Mouse (Mus musculus): ENCODE results near the gene Srarp. TPM values are rescaled to one million over a fixed set of nuclear protein-coding genes. Genes with fewer than 3 reads are reported as not detected.

Srarp gene
- polyA plus RNA-seq, 1 experiment, result 12.9 TPM

DNA sequence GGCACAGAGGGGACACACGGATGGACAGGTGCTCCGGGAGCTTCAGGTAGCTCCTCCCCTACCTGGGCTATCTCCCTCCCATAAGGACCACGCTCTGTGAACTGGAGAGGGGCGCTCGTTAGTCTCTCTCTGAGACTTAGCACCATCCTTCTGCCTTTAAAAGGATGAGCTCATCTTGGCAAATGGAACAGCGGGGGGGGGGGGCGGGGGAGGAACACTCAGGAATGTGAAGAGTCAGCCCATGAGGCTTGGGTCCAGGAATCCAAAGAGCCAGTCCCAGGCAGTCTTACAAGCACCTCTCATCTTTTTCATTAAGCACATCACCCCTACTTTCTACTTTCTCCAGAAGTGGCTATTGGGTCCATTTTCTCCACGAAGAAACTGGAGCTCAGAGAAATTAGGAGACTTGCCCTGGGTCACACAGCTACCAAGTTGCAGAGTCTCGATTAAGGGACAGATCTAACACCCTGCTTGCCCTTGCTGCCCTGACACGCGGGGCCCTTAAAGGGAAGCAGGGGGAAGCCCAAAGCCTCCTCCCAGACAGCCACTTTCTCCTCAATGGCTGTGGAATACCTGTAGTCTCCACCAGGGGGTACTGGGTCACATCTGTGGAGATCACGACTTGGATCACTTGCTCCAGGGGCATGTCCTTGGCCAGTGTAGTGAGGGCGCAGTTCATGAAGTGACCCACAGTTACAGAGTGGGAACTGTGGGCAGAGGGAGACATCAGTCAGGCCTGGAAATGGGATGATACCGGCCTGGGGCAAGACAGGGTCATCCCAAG is 29.2 kb downstream of the Srarp start:
- WGBS, result 49% methylated on average over 14 of the region's 14 CpGs

DNA sequence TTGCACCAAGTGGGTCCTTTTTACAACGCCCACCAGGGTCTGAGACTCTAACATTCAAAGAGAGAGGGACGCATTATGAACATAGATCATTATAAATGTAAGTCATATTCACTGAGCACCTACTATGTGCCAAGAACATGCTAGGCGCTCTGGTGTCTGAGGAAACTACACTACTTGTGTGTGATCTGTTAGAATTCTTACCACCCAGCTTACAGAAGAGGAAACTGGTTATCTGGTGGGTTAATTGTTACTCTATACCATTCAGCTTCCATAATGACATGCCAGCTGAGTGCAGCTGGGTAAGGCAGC is 30.6 kb downstream of the Srarp start:
- WGBS, result 80% methylated on average over 3 of the region's 3 CpGs
- DNase-seq, result no peak

More for the DNA sequence above, 29.2 kb downstream of the Srarp start:
- H3K27me3 ChIP-seq (ENCODE audit: control insufficient read depth, insufficient read depth, low read length), result no peaks in the 10 kb centered on the region
- H3K27ac ChIP-seq (ENCODE audit: insufficient read depth, low read length), result no peak overlapping the region
- 0 out of 2 replicates have a peak, but pooled peaks cover 2% of the 10 kb centered on the region for H3K4me1 ChIP-seq (ENCODE audit: control insufficient read depth, insufficient read depth, low read length)
- no peak for DNase-seq
- TF ChIP-seq CTCF (IDR thresholded peaks at IDR 0.05; ENCODE audit: borderline replicate concordance, insufficient read depth, low read depth, low read length) (peak; percentile 33; the same call in 1 of the 2 replicates), POLR2A (IDR thresholded peaks at IDR 0.05; ENCODE audit: borderline replicate concordance, insufficient read depth, low read length) (no peak)
- no peak overlapping the region for H3K4me3 ChIP-seq (replicated peaks; ENCODE audit: insufficient read depth, low read depth, low read length)

DNA sequence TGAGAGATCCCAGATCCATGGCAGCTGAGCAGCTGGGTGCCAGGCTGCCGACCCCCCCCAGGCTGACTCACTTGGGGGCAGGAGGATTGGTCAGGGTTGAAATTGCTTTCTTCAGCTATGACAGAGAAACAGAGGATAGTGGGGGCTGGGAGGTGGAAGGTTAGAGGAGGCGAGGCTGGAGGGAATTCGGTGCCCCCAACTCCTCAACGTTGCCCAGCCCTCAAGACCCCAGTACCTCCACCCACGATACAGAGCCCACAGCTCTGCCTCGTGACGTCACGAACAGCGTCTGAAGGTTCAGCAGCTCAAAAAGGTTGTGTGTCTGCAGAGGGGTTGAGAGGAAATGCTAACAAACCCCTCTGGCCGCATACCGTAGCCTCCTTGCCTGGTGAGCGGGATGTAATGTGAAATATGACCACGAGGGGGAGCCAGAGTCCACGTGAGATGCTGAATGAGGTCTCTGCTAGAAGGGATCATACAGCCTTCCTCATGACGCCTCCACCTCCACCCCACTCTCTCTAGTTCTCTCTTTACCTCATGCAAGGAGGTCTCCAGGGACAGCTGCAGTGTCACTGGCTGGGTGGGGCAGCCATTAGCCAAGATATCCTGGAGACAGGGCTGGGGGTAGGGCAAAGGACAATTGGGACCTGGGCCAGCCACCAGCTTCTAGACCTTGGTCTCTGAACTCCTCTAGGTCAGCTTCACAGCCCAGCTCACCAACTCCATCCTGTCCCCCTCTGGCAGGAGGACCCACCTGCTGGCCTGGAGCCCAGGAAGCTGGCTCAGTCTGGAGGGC is 31.2 kb downstream of the Srarp start:
- TF ChIP-seq CTCF (IDR thresholded peaks at IDR 0.05; ENCODE audit: borderline replicate concordance, insufficient read depth, low read depth, low read length) (peak; percentile 100), POLR2A (IDR thresholded peaks at IDR 0.05; ENCODE audit: borderline replicate concordance, insufficient read depth, low read length) (no peak)
- no peak overlapping the region for H3K4me3 ChIP-seq (replicated peaks; ENCODE audit: insufficient read depth, low read depth, low read length)
- H3K27me3 ChIP-seq (ENCODE audit: control insufficient read depth, insufficient read depth, low read length), result no peaks in the 10 kb centered on the region
- H3K4me1 ChIP-seq (ENCODE audit: control insufficient read depth, insufficient read depth, low read length), result 0 out of 2 replicates have a peak, but pooled peaks cover 2% of the 10 kb centered on the region
- DNase-seq, result peak; percentile 70 to 88
- 14% methylated on average over 15 of the region's 15 CpGs for WGBS
- H3K27ac ChIP-seq (ENCODE audit: insufficient read depth, low read length), result no peak overlapping the region

More for the DNA sequence above, 30.6 kb downstream of the Srarp start:
- no peak for TF ChIP-seq POLR2A (IDR thresholded peaks at IDR 0.05; ENCODE audit: borderline replicate concordance, insufficient read depth, low read length)
- TF ChIP-seq CTCF (IDR thresholded peaks at IDR 0.05; ENCODE audit: borderline replicate concordance, insufficient read depth, low read depth, low read length), result no peak
- Histone ChIP-seq H3K27me3 (ENCODE audit: control insufficient read depth, insufficient read depth, low read length) (no peaks in the 10 kb centered on the region), H3K27ac (ENCODE audit: insufficient read depth, low read length) (no peak overlapping the region), H3K4me3 (replicated peaks; ENCODE audit: insufficient read depth, low read depth, low read length) (no peak overlapping the region), H3K4me1 (ENCODE audit: control insufficient read depth, insufficient read depth, low read length) (0 out of 2 replicates have a peak, but pooled peaks cover 2% of the 10 kb centered on the region)

DNA sequence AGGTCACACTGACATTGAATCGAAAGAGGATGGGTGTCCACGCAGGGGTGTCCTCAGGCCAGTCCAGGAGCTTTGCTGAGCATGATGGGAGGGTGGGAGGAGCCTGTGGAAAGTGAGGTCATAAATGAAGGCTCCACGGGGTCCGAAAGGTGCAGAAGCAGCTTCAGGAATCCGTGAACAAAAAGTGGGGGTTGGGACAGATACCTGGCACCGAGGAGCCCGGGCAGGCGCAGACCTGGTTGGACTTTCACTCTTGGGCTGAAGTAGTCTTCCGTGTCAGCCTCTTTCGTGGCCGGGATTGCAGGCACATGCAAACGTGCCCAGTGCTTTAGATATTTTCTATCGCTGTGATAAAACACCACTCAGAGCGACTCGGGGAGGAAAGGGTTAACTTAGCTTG is 35.7 kb downstream of the Srarp start:
- H3K27ac ChIP-seq (ENCODE audit: insufficient read depth, low read length), result no peak overlapping the region
- 88% methylated on average over 15 of the region's 15 CpGs for WGBS
- no peaks in the 10 kb centered on the region for H3K27me3 ChIP-seq (ENCODE audit: control insufficient read depth, insufficient read depth, low read length)
- 0 out of 2 replicates have a peak, but pooled peaks cover 2% of the 10 kb centered on the region for H3K4me1 ChIP-seq (ENCODE audit: control insufficient read depth, insufficient read depth, low read length)
- no peak overlapping the region for H3K4me3 ChIP-seq (replicated peaks; ENCODE audit: insufficient read depth, low read depth, low read length)
- no peak for TF ChIP-seq POLR2A (IDR thresholded peaks at IDR 0.05; ENCODE audit: borderline replicate concordance, insufficient read depth, low read length)
- no peak for TF ChIP-seq CTCF (IDR thresholded peaks at IDR 0.05; ENCODE audit: borderline replicate concordance, insufficient read depth, low read depth, low read length)
- DNase-seq, result no peak

DNA sequence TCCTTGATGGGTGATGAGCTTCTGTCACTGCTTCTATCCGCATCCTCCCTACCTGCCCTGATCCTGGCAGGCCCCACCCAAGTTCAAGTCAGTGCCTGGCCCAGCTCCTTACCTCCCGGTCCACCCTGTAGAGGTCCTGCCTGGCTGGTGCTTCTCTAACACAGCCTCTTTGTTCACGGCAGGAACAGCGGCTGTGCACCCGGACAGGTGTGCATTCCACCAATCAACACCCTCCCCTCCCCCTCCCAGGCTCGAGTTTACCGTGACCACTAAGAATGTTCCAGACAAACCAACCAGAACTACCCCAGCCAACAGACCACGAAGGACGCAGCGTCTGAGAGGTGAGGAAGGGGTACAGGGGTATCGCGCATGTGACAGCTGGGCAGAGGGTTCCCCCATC is 37.4 kb downstream of the Srarp start, which contains the start of gene Clcnka:
Clcnka (minus strand) TSS at position 180 of the 400 bp plus-strand sequence.
- H3K4me3 ChIP-seq (replicated peaks; ENCODE audit: insufficient read depth, low read depth, low read length), result no peak within 1 kb of the TSS
- TF ChIP-seq POLR2A (IDR thresholded peaks at IDR 0.05; ENCODE audit: borderline replicate concordance, insufficient read depth, low read length) (no peak), CTCF (IDR thresholded peaks at IDR 0.05; ENCODE audit: borderline replicate concordance, insufficient read depth, low read depth, low read length) (no peak)
- no peaks in the 10 kb centered on the region for H3K4me1 ChIP-seq (ENCODE audit: control insufficient read depth, insufficient read depth, low read length)
- no peak within 1 kb of the TSS for H3K27ac ChIP-seq (ENCODE audit: insufficient read depth, low read length)
- no peak for DNase-seq
- 65% methylated on average over 12 of the region's 12 CpGs for WGBS
- no peaks in the 10 kb centered on the region for H3K27me3 ChIP-seq (ENCODE audit: control insufficient read depth, insufficient read depth, low read length)

DNA sequence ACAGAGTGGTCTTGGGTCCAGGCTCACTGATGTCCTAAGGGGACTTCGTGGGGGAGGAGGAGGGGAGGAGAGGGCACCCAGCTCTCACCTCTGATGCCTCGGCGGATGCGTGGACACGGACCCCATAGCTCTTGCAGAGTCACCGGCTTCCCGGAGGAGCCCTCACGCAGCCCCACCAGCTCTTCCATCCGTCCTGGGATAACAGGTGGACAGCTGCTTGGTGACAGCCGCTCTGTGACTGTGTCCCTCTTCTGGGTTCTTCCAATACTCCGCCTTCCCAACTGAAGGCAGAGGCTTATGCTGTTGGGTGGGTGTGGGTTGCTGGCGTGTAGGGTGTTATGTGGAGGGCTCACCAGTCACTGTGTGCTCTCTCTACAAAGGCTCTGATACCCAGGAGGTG is 38.0 kb downstream of the Srarp start:
- H3K27me3 ChIP-seq (ENCODE audit: control insufficient read depth, insufficient read depth, low read length), result no peaks in the 10 kb centered on the region
- no peak for TF ChIP-seq CTCF (IDR thresholded peaks at IDR 0.05; ENCODE audit: borderline replicate concordance, insufficient read depth, low read depth, low read length)
- TF ChIP-seq POLR2A (IDR thresholded peaks at IDR 0.05; ENCODE audit: borderline replicate concordance, insufficient read depth, low read length), result no peak
- WGBS, result 56% methylated on average over 12 of the region's 12 CpGs

DNA sequence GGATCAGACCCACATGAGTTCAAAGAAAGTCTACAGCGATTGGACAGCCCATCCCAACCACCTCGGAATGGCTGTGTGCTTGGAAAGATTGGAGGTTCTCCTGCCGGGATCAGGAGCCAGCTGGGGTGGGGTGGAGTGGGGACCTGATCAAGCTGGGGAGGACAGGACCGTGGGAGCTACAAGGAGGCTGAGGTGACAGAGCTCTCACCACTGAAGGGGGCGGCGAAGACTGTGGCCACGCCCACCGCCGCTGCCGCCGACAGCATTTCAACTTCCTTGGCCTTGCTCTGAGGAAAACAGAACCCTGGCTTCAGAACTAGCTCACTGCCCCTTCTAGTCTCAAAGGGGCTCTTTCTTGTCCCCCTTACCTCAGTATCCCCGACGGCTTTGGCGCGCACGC is 41.2 kb downstream of the Srarp start:
- no peak for TF ChIP-seq POLR2A (IDR thresholded peaks at IDR 0.05; ENCODE audit: borderline replicate concordance, insufficient read depth, low read length)
- no peak for TF ChIP-seq CTCF (IDR thresholded peaks at IDR 0.05; ENCODE audit: borderline replicate concordance, insufficient read depth, low read depth, low read length)
- no peaks in the 10 kb centered on the region for H3K27me3 ChIP-seq (ENCODE audit: control insufficient read depth, insufficient read depth, low read length)
- DNase-seq, result no peak
- no peak overlapping the region for H3K27ac ChIP-seq (ENCODE audit: insufficient read depth, low read length)
- 29% methylated on average over 16 of the region's 16 CpGs for whole genome bisulfite sequencing
- H3K4me1 ChIP-seq (ENCODE audit: control insufficient read depth, insufficient read depth, low read length), result no peaks in the 10 kb centered on the region
- no peak overlapping the region for H3K4me3 ChIP-seq (replicated peaks; ENCODE audit: insufficient read depth, low read depth, low read length)

More for the DNA sequence above, 38.0 kb downstream of the Srarp start:
- Histone ChIP-seq H3K4me1 (ENCODE audit: control insufficient read depth, insufficient read depth, low read length) (no peaks in the 10 kb centered on the region), H3K27ac (ENCODE audit: insufficient read depth, low read length) (no peak overlapping the region), H3K4me3 (replicated peaks; ENCODE audit: insufficient read depth, low read depth, low read length) (no peak overlapping the region)
- DNase-seq, result no peak

Measured in cerebellum, adult 2 months (tissue).